Mouse (Mus musculus) hindbrain, embryonic 13.5 days (tissue): ENCODE data around the gene Iyd. TPM values are rescaled to one million over a fixed set of nuclear protein-coding genes. Genes with fewer than 3 reads are reported as not detected.
"Not testable (repeated sequence)": the region's sequence is repeated elsewhere in the genome, so short reads cannot be mapped to it uniquely, and the experiment has no call there.

ENCODE experiments used
- ATAC-seq: fragments of 200-750 bp; cut with Nextera tagmentation; 2 replicates; pipeline ENCODE4 v1.8.0; 2017; ENCODE audit warnings: moderate TSS enrichment; ENCODE audit not compliant: low FRiP score
- H3K27ac ChIP-seq: fragments of 300-500 bp; sonication (generic); 2 replicates; pipeline ENCODE4 v1.5.1; 2015; ENCODE audit warnings: inconsistent platforms, mild to moderate bottlenecking, moderate library complexity
- H3K27me3 ChIP-seq: fragments of 300-500 bp; sonication (generic); 2 replicates; pipeline ENCODE4 v1.6.1; 2015; ENCODE audit warnings: mild to moderate bottlenecking, inconsistent platforms
- H3K36me3 ChIP-seq: fragments of 300-500 bp; sonication (generic); 2 replicates; pipeline ENCODE4 v1.6.1; 2015; ENCODE audit warnings: mild to moderate bottlenecking, inconsistent platforms
- H3K4me1 ChIP-seq: fragments of 300-500 bp; sonication (generic); replicated peaks from 2 replicates; pipeline ENCODE4 v1.6.1; 2015; ENCODE audit warnings: inconsistent platforms
- H3K4me2 ChIP-seq: fragments of 300-500 bp; sonication (generic); 2 replicates; pipeline ENCODE4 v1.6.1; 2015; ENCODE audit warnings: inconsistent platforms, mild to moderate bottlenecking, moderate library complexity
- H3K4me3 ChIP-seq: fragments of 300-500 bp; sonication (generic); 2 replicates; pipeline ENCODE4 v1.5.1; 2015; ENCODE audit warnings: mild to moderate bottlenecking, inconsistent platforms
- H3K9ac ChIP-seq: fragments of 300-500 bp; sonication (generic); 2 replicates; pipeline ENCODE4 v1.6.1; 2015; ENCODE audit warnings: mild to moderate bottlenecking, inconsistent platforms
- H3K9me3 ChIP-seq: fragments of 300-500 bp; sonication (generic); 2 replicates; pipeline ENCODE4 v1.6.1; 2016; ENCODE audit warnings: inconsistent platforms
- WGBS: fragments of 180-500 bp; shearing (Covaris S2); methylation state at CpG from one replicate; pipeline ENCODE4 v1.1.7; 2015; 5-methylcytosine and 5-hydroxymethylcytosine counted together
- polyA plus RNA-seq: library from polyadenylated mRNA; unstranded; fragments of >200 nt; fragmentation: Nextera tagmentation; extraction: Ambion mirVana; gene quantifications from 2 replicates; pipeline ENCODE4 v1.2.1, GENCODE M21; 2015

Iyd gene
- 0.21 and 0.61 TPM in 2 replicates for polyA plus RNA-seq

DNA sequence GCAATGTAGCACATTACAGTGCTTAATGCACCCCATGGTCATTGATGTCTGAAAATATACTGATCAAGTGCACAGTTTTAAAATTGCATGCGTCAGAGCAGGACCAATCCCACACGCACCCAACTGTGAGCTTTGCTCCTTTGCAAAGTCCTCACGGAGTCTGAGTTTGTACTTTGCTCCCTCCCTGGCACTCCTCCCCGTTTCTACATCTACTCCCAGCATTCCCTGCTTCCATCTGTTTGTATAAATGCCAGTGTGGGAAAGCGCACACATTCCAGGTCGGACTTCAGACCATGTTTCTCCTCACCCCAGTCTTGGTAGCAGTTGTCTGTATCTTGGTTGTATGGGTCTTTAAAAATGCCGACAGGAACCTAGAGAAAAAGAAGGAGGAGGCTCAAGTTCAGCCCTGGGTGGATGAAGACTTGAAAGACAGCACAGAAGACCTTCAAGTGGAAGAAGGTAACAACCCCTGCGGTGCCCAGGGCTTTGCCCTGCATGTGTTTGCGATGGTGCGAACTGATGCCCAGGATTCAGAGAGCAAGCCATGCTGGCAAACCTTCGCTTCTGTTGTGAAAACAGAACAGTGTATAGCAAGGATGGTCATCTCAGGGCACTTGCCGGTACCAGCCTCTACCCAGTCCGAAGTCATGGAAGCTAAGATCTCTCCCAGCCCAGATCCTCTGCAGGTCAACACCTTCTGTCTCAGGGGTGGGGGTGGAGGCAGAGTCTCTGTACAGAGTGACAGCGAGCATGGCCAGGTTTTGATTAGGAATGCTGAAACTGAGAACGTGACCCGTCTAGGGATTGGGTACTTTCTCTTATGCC is at the start of gene Iyd:
Iyd (plus strand) TSS at position 238 of the 825 bp plus-strand sequence.
- ATAC-seq: no peak
- H3K4me3 ChIP-seq: no peak within 1 kb of the TSS
- no peaks in the 10 kb centered on the region for H3K9me3 ChIP-seq
- H3K4me2 ChIP-seq: no peak within 1 kb of the TSS
- no peaks in the 10 kb centered on the region for H3K27me3 ChIP-seq
- peaks cover 9% of the 10 kb centered on the region; the same call in 1 of the 2 replicates for H3K4me1 ChIP-seq
- no peaks in the 10 kb centered on the region for H3K36me3 ChIP-seq
- no peak within 1 kb of the TSS for H3K27ac ChIP-seq
- no peak within 1 kb of the TSS for H3K9ac ChIP-seq
- 79% methylated on average over 16 of the region's 16 CpGs for WGBS

- Histone ChIP-seq H3K27me3 (no peaks in the 10 kb centered on the region), H3K4me1 (no peaks in the 10 kb centered on the region), H3K9me3 (no peaks in the 10 kb centered on the region), H3K4me2 (no peak overlapping the region), H3K27ac (0 out of 2 replicates have a peak overlapping the region, but pooled peaks have one; percentile 8), H3K9ac (no peak overlapping the region), H3K36me3 (no peaks in the 10 kb centered on the region), H3K4me3 (no peak overlapping the region)
- no peak for ATAC-seq
- 68% methylated on average over 2 of the region's 2 CpGs for WGBS
Measured at GRCm38 (mm10) chr10:3496791-3497190, 43.2 kb upstream of the Iyd start.

- ATAC-seq, H3K4me2 ChIP-seq, H3K36me3 ChIP-seq, H3K4me3 ChIP-seq, H3K27me3 ChIP-seq, H3K27ac ChIP-seq, H3K4me1 ChIP-seq, H3K9me3 ChIP-seq, H3K9ac ChIP-seq: not testable (repeated sequence)
- 95% methylated on average over 6 of the region's 6 CpGs for WGBS
Measured at GRCm38 (mm10) chr10:3500846-3501245, 39.2 kb upstream of the Iyd start.

- H3K27ac ChIP-seq: 0 out of 2 replicates have a peak overlapping the region, but pooled peaks have one; percentile 13
Measured at GRCm38 (mm10) chr10:3507484-3508221, 32.4 kb upstream of the Iyd start.

GRCm38 (mm10) chr10:3508222-3508588 is 31.8 kb upstream of the Iyd start:
- 0 out of 2 replicates have a peak overlapping the region, but pooled peaks have one; percentile 13 for H3K27ac ChIP-seq
- H3K9me3 ChIP-seq: no peaks in the 10 kb centered on the region

More at GRCm38 (mm10) chr10:3507484-3508221, 32.4 kb upstream of the Iyd start:
- no peak overlapping the region for H3K4me2 ChIP-seq
- peak; percentile 65 for ATAC-seq
- no peaks in the 10 kb centered on the region for H3K36me3 ChIP-seq
- H3K4me1 ChIP-seq: peaks cover 27% of the 10 kb centered on the region
- H3K27me3 ChIP-seq: no peaks in the 10 kb centered on the region
- H3K4me3 ChIP-seq: no peak overlapping the region
- no peak overlapping the region for H3K9ac ChIP-seq
- H3K9me3 ChIP-seq: no peaks in the 10 kb centered on the region
- 52% methylated on average over 8 of the region's 8 CpGs for WGBS

GRCm38 (mm10) chr10:3508746-3509145 is 31.3 kb upstream of the Iyd start:
- H3K4me3 ChIP-seq: no peak overlapping the region
- H3K27ac ChIP-seq: no peak overlapping the region
- no peak for ATAC-seq
- H3K4me1 ChIP-seq: peaks cover 27% of the 10 kb centered on the region
- no peaks in the 10 kb centered on the region for H3K27me3 ChIP-seq
- H3K4me2 ChIP-seq: no peak overlapping the region
- H3K9ac ChIP-seq: no peak overlapping the region
- H3K36me3 ChIP-seq: no peaks in the 10 kb centered on the region
- WGBS: 66% methylated on average over 2 of the region's 2 CpGs
- no peaks in the 10 kb centered on the region for H3K9me3 ChIP-seq

More at GRCm38 (mm10) chr10:3508222-3508588, 31.8 kb upstream of the Iyd start:
- Histone ChIP-seq H3K36me3 (no peaks in the 10 kb centered on the region), H3K4me1 (peaks cover 27% of the 10 kb centered on the region), H3K27me3 (no peaks in the 10 kb centered on the region), H3K4me3 (no peak overlapping the region), H3K9ac (no peak overlapping the region), H3K4me2 (no peak overlapping the region)
- ATAC-seq: no peak
- WGBS: 72% methylated on average over 2 of the region's 2 CpGs

GRCm38 (mm10) chr10:3509663-3510277 is 30.3 kb upstream of the Iyd start:
- peak overlapping the region; percentile 23; the same call in 1 of the 2 replicates for H3K27ac ChIP-seq
- peak; percentile 34 for ATAC-seq
- peaks cover 27% of the 10 kb centered on the region for H3K4me1 ChIP-seq
- no peak overlapping the region for H3K4me3 ChIP-seq
- H3K36me3 ChIP-seq: no peaks in the 10 kb centered on the region
- 53% methylated on average over 7 of the region's 7 CpGs for WGBS
- H3K9ac ChIP-seq: no peak overlapping the region
- H3K4me2 ChIP-seq: no peak overlapping the region
- no peaks in the 10 kb centered on the region for H3K9me3 ChIP-seq
- no peaks in the 10 kb centered on the region for H3K27me3 ChIP-seq

DNA sequence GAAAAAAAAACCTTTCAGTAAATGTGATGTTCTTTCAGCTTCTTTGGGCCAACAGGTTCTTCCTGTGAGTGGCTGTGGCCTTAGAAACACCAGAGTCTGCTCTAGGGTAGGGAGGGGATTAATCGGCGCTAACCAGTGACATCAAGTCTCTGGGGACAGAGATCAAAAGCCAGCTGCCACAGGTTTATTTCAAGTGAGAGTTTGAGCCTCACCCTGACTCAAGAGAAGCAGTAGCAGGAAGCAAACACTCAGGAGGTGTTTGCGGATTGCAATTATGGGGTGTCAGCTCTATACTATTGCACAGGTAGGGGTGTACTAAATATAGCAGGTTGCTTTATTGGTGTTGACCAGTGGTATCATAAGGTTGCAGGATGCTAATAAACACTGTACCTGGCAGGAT is 29.6 kb upstream of the Iyd start:
- Histone ChIP-seq H3K4me1 (peaks cover 27% of the 10 kb centered on the region), H3K4me2 (no peak overlapping the region), H3K4me3 (no peak overlapping the region), H3K36me3 (no peaks in the 10 kb centered on the region), H3K27ac (0 out of 2 replicates have a peak overlapping the region, but pooled peaks have one; percentile 23), H3K27me3 (no peaks in the 10 kb centered on the region), H3K9ac (no peak overlapping the region), H3K9me3 (no peaks in the 10 kb centered on the region)
- WGBS: 69% methylated on average over 3 of the region's 3 CpGs
- no peak for ATAC-seq

GRCm38 (mm10) chr10:3511401-3511800 is 28.6 kb upstream of the Iyd start:
- H3K36me3 ChIP-seq: no peaks in the 10 kb centered on the region
- H3K4me2 ChIP-seq: no peak overlapping the region
- H3K4me3 ChIP-seq: no peak overlapping the region
- H3K9ac ChIP-seq: no peak overlapping the region
- no peak overlapping the region for H3K27ac ChIP-seq
- 68% methylated on average over 3 of the region's 3 CpGs for whole genome bisulfite sequencing
- ATAC-seq: no peak
- no peaks in the 10 kb centered on the region for H3K9me3 ChIP-seq
- peaks cover 27% of the 10 kb centered on the region for H3K4me1 ChIP-seq
- H3K27me3 ChIP-seq: no peaks in the 10 kb centered on the region

DNA sequence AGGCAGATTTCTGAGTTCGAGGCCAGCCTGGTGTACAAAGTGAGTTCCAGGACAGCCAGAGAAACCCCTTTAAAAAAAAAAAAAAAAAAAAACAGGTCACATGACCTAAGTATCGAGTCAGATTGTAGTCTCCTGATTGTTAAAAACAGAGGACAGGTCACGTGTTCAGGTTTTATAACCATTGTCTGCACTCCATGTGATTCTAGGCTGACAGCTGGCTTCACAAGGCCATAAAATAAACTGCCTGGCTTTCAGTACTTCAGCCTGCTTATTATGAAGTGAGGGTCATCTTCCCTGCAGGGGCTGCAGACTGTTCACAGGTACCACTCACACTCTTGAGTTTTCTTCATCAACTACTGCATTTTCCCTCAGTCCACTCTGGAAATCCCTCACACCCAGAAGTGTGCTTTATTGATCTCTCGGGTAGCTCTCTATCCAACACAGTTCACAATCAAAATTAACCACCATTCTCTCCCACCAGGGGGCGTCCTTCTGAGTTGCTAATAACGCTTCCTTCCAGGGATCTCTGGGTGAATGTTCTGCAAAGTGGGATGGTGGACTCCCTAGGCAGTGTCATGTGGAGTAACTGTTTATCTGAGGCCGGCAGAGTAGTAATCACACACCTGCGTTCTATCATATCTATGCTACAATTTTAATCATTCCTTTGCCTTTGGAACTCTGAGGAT is 27.3 kb upstream of the Iyd start:
- ATAC-seq: no peak
- 73% methylated on average over 8 of the region's 8 CpGs for WGBS
- H3K4me2 ChIP-seq: no peak overlapping the region

DNA sequence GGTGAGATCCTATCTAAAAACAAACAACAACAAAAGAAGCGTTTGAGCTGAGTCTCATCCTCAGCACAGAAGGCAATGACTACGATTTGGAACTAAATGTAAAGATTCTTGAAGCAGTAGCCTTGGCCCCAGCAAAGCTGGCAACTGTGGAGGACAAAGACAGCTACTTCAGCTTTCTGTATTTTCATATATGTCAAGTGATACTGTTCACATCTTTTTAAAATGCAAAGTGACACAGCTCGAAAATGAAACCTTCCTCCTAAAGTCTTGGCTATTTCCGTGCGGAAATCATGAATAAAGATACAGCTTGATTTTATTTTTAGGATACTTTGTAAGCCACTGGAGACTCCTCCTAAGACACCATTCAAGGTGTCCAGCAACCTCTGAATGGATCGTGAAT is 26.1 kb upstream of the Iyd start:
- Histone ChIP-seq H3K4me1 (peaks cover 13% of the 10 kb centered on the region), H3K27ac (no peak overlapping the region), H3K36me3 (no peaks in the 10 kb centered on the region), H3K27me3 (no peaks in the 10 kb centered on the region), H3K9me3 (no peaks in the 10 kb centered on the region), H3K4me3 (no peak overlapping the region), H3K4me2 (no peak overlapping the region), H3K9ac (no peak overlapping the region)
- WGBS: 76% methylated on average over 6 of the region's 6 CpGs
- no peak for ATAC-seq

More for the DNA sequence above, 27.3 kb upstream of the Iyd start:
- Histone ChIP-seq H3K4me3 (no peak overlapping the region), H3K27ac (no peak overlapping the region), H3K27me3 (no peaks in the 10 kb centered on the region), H3K4me1 (peaks cover 22% of the 10 kb centered on the region), H3K9ac (no peak overlapping the region), H3K36me3 (no peaks in the 10 kb centered on the region), H3K9me3 (no peaks in the 10 kb centered on the region)

DNA sequence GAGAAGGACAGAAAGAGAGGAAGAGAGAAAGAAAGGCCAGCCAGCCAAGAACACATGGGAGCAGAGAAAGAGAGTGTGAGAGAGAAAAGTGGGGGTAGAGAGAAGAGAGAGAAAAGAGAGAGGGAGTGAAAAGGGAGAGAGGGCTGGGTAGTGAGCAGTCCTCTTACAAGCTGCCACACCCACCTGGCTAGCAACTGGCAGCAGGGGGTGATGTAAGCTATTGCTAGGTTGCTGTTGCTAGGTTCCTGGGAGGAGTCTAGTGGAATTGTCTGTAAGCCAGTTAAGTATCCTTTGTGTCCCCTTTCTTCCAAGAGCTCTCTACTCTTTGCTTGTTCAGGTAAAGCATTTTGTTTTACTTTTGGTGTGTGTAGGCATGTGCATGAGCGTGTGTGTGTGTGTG is 25.4 kb upstream of the Iyd start:
- no peak for ATAC-seq
- H3K4me3 ChIP-seq: no peak overlapping the region
- peaks cover 10% of the 10 kb centered on the region for H3K4me1 ChIP-seq
- no peaks in the 10 kb centered on the region for H3K36me3 ChIP-seq
- H3K27me3 ChIP-seq: no peaks in the 10 kb centered on the region
- no peak overlapping the region for H3K4me2 ChIP-seq
- WGBS: 89% methylated on average over 1 of the region's 1 CpGs
- H3K9ac ChIP-seq: no peak overlapping the region
- no peak overlapping the region for H3K27ac ChIP-seq
- no peaks in the 10 kb centered on the region for H3K9me3 ChIP-seq
